Mouse (Mus musculus): ENCODE measurements around the gene Alms1.
A peak's percentile ranks its signal among the peaks of the same experiment; 100 is the strongest.
"Not testable (repeated sequence)": the region's sequence is repeated elsewhere in the genome, so short reads cannot be mapped to it uniquely, and the experiment has no call there.

The Alms1 gene

DNA sequence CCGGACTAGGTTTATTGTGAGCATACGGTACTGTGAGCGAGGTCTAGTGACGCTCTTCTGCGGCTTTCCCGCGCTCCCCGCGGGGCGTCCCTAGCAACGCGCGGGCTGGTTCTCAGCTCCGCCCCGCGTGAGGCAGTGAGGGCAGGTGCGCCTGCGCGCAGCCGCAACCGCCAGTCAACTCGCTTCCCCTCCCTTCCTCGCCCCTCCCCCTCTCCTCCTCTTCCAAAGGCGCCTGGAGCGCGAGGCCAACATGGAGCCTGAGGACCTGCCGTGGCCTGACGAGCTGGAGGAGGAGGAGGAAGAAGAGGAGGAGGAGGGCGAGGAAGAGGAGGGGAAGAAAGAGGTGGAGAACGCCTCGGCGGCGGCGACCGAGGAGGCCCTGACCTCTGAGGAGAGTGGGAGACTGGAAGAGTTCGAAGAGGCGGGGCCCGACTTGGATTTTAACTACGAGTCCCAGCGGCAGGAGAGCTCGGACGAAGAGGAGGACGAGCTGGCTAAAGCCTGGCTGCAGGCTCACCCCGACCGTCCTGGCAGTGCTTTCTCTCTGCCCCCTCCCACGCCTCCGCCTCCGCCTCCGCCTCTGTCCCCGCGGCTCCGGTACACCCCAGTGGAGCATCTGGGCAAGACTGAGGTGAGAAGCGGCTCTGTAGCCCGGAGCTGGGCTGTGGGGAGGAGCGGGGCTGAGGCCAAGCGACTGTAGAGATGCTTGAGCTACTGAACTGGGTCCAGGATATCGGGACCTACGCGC, at the start of gene Alms1:
TSS of gene Alms1 (plus strand) at position 136 of the 748 bp plus-strand sequence.
- DNase-seq (ENCODE audit: low spot score), result peak; percentile 78

DNA sequence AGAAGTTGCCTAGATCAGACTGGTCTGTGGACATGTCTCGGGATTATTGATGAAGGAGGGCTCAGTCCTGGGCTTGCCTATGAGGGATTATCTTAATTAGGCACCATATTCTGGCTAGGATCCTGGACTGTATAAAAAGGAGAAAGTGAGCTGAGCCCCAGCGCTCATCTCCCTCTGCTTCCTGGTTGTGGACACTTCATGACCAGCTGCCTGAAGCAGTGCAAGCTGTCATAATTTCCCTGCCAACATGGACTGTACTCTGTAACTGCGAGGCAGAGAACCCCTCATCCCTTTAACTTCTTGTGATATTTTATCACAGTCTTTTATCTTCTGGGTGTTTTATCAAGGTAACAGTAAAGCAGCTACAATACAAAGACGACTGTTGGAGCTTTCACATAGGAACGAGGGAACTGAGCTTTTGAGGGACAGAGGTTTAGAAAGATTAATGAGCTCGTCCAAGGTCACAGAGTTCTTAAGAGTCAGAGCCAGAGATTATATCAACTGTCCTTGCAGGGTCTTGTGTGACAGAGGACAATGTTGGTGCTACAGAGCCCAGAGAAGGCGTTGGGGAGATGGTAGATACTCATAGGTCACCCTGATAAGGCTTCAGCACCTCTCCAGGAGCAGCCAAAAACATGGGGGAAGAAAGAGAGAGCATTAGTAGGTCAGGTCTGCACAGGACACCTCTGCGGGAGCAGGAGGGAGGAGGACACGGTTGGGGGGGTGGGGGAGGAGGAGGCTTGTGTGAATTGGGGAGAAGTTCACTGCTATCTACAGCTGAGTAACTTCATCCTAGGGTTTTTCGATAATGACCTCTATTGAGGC, 43.8 kb upstream of the Alms1 start:
- DNase-seq (ENCODE audit: low spot score), result no peak

DNA sequence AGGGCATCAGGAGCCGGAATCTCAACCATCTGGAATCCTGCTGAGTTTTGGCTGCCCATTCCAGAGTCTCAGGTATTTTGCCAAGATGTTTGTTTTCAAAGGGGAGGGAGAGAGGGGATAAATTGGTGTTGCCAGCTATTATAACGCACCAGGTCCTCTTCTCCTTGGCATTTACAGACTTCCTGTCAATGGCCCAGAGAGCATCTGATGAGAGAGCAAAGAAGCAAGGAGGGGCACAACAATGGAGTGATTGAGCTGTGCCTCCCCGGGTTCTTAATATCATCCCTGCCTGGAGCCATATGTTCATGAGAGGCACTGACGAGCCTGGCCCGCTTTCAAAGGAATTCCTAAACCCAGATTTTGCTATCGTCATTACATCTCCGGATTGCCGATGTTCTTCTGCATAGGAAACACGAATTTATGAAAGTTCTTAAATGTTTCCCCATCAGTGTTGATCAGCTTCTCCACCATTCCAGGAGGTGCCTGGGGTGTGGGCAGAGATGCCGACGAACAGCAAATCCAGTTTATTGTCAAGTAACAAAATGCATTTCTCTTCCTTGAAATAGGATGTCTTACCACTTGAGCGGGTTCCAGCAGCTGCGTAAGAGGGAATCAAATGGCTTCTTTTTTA, 43.0 kb upstream of the Alms1 start:
- peak; percentile 41 for DNase-seq (ENCODE audit: low spot score)

DNA sequence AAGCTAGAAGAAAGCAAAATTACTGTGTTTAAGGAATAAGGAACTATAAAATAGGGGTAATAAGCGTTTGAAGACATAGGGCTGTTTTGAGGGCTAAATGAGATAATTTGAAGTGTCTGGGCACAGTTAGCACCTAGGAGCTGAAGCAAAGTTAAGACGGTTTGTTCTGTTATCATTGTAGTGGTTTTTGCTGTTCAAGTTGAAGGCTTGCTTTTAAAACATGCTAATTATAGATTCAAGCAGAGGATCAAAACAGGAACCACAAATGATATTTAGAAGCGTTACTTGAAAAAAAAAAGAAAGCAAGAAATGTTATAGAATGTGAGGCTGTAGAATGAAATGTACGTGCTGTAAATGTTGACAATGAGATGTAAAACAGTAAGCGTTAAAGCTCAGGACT, 39.7 kb upstream of the Alms1 start:
- DNase-seq (ENCODE audit: low spot score), result no peak

DNA sequence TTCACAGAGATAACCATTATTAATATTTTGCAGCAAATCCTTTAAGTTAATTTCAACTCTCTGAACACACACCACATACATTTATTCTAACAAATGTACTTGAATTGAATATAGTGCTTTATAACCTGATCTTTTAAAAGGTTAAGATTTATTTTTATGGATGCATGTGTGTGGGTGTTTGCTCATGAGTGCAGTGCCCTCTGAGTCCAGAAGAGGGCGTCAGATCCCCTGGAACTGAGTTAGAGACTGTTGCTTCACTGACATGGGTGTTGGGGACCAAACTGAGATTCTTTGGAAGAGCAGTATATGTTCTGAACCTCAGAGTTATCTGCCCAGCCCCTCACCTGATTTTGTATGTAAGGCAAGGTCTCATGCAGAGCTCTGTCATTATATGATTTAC, 25.0 kb upstream of the Alms1 start:
- DNase-seq (ENCODE audit: low spot score), result no peak

DNA sequence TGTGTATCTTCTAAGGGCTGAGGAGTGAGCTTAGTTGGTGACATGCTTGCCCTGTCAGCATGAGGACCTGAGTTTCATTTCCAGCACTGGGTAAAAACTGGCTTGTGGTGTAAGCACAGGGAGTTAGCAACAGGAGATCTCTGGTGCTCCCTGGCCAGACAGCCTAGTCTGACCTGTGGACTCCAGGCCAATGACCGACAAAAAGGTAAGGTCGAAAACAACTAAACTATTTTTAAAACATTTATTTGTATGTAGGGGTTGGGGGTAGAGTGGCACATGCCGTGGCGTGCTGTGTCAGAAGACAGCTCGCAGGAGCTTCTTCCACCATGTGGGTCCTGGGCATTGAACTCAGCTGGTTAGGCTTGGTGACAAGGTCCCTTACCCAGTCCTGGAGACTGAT, 14.5 kb upstream of the Alms1 start:
- no peak for DNase-seq (ENCODE audit: low spot score)

DNA sequence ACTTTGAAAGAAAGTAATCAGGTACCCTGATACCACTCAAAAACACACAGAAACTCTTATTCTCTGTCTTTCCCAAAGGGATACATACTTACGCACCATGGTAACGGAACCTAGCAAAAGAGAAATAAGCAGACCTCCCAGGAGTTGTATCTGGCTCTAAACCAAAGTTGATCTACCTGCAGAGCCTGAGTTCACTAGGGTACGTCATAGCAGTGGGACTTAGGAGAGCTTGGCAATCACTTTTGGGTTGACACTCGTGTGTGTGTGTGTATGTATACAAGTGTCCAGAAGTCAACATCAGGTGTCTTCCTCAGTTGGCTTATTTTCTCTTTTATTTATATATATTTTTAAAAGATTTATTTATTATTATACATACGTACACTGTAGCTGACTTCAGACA, 5.6 kb upstream of the Alms1 start:
- DNase-seq (ENCODE audit: low spot score), result no peak

DNA sequence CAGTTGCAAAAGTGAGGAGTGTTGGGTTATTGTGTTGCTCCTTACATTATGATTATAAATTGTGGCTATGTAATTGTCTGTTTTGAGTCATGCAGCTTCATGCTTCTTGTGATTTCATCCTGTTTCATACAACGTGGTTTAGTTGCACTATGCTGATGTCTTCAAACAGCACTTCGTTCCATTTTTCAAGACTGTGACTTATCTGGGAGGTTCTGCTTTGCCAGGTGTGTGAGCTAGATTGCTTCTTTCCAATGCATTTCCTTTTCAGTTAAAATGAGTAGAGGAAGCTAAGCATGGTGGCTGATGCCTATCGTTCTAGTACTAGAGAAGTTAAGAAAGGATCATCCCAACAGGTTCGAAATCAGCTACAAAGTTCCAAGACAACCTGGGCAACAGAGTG, 2.7 kb upstream of the Alms1 start:
- no peak for DNase-seq (ENCODE audit: low spot score)

DNA sequence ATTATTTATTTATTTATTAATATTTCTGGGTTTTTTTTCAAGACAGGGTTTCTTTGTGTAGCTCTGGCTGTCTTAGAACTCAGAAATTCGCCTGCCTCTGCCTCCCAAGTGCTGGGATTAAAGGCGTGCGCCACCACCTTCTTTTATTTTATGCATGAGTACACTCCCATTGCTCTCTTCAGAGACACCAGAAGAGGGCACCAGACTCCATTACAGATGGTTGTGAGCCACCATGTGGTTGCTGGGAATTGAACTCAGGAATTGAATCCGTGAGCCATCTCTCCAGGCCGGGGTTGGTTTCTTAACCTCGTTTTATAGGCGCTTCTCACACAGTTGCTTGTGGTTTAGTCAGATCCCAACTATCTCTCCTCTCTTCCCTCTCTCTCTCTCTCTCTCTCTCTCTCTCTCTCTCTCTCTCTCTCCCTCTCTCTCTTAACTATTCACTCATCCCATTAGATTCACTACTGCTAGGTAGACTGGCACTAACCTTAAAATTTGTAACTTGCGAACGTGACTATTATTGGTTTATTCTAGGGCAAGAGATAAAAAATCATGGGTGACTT, 445 bp upstream of the Alms1 start:
- DNase-seq (ENCODE audit: low spot score), result no peak

DNA sequence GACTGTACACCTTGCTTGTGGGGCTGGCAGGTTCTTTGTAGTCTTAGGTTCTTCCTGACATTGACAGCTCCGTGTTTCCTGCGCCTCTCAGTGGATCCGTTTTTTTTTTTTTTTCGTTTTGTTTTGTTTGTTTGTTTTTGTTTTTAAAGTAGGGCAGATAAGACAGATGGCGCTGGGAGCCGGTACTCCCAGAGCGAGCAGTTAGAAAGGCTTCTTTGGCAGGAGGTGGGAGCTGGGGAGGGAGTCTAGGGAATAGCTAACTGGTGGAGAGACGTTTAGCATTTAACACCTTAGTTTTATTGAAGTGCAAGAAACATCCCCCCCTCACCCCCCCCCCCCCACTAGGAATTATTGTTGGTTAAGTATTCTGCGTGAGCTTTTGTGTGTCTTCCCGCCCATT, 833 bp downstream of the Alms1 start:
- no peak for DNase-seq (ENCODE audit: low spot score)

DNA sequence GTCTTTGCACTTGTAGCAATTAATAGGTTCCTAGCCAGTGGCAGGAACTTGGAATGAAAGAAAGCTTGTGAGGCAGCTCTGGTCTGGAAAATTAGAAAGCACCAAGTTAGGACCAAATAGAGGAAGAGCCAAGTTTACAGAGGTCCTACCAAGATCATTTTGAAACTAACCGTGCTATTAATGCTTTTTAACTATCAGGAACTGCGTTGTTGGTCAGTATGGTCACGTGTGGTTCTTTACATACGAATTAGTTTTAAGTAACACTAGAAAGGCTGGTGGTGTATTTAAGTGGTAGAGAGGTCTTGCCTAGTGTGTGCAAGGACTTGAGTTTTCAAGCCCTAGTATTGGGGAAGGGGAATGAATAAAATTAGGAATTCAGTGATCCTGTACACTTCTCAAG, 1.2 kb downstream of the Alms1 start:
- no peak for DNase-seq (ENCODE audit: low spot score)

DNA sequence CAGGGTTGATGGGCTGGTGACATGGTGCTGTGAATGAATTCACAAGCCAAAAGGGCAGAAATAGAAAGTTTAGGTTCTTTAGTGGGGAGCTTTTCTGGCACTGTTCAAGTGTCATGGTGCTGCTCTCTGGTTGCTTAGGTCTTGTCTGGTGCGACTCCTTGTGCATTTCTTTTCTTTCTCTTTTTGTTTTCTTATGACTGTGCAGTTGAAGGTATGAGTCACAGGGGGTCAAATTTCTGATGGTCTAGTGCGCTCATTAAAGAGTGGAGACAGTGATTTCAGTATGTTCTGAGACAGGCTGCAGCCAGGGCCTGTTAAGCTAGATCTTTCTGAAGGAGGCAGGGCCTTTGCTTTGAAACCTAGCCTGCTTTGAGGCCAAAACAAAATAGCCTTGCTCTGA, 2.8 kb downstream of the Alms1 start:
- no peak for DNase-seq (ENCODE audit: low spot score)

DNA sequence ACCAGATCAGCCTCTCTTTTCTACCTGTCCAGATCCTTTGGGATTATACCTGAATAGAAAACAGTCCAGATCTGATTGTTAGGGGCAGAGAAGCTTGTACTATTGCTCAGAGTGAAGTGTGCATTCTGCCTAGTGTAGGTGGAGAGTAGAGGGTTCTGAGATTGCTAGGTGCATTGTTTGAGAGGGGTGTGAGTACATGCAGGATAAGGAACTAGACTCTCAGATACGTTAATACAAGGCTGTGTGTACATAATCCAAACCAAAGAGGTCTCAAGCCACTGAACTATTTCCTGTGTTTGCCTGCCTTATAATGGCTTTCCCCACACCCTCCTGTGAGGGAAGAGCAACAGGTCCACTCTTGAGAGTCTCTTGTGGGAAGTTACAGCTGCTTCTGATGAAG, 12.0 kb downstream of the Alms1 start:
- DNase-seq (ENCODE audit: low spot score), result no peak

DNA sequence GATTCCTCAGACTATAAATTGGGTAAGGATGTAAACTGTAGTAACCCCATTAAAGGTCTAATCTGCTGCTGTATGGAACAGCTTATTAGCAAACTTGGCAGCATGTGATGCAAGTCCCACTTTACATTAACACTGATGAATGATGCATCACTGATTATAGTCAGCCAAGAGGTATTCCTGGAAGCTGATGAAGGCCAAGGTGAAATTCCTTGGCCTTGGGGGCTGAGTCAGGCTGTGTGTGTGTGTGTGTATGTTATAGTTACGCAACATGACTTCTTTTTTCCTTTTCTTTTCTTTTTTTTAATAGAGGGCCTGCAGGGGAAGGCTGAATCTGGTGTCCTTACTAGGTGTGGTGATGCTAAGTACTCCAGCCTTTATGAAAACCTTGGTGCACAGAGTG, 23.2 kb downstream of the Alms1 start:
- DNase-seq (ENCODE audit: low spot score), result no peak

DNA sequence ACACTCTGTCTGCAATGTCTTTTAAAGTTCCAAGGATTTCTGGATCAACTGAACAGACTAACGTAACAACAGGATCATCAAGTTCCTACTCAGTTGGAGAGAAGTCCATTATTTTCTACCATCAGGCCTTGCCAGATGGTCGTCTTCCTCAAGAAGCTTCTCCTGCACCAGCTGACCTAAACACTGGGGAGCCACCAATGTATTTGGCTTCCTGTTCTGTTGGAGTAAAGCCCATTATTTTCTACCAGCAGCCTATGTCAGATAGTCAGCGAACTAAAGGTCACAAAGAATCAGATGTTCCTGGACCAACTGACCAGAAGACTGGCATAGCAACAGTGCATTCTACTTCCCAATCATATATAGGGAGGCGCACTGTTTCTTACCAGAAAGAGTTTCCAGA, 33.5 kb downstream of the Alms1 start:
- no peak for DNase-seq (ENCODE audit: low spot score)

DNA sequence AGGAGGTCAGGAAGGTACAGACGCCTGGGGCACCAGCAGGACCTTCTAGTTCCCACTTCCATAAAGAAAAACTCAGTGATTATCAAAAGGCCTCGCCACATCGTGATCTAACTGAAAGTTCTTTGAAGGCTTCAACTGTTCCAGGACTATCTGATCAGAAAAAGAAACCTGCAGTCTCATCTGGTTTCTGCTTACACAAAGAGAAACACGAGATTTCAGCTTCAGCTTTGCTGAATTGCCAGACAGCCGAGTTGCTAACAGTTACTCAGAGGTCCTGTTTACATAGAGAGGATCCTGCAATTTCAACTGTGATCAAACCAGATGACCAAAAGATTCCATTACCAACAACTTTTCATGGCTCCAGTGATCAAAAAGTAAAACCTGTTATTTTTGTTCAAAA, 34.3 kb downstream of the Alms1 start:
- DNase-seq (ENCODE audit: low spot score), result no peak

DNA sequence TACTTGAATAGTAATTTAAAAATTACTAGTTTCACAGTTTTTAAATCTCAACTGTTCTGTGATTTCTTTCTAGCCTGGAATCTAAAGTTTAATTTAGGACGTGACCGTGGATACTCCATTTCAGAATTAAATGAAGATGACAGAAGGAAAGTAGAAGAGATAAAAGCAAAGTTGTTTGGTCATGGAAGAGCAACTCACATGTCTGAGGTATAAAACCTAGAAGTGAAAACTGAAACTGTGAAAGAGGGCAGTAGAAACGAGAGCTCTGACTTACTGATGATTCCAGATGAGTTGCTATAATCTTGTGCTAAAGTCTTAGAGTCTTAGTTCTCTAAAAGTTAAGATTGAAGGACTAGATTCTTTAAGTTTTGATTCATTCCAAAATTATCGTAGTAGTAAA, 37.2 kb downstream of the Alms1 start:
- no peak for DNase-seq (ENCODE audit: low spot score)

DNA sequence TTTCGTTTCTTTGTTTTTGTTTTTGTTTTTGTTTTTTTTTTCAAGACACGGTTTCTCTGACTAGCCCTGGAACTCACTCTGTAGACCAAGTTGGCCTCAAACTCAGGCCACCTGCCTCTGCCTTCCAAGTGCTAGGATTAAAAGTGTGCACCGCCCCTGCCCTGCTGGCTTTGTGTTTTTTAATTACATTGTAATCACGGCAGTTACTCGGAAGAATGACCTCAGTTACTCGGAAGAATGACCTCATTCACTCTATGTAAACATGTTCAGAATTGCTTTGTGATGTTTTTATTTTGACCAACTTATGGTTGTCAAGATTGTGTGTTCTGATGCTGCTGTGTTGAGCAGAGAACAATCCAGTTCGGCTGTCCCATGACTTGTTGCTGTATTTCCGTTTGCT, 45.8 kb downstream of the Alms1 start:
- no peak for DNase-seq (ENCODE audit: low spot score)

DNA sequence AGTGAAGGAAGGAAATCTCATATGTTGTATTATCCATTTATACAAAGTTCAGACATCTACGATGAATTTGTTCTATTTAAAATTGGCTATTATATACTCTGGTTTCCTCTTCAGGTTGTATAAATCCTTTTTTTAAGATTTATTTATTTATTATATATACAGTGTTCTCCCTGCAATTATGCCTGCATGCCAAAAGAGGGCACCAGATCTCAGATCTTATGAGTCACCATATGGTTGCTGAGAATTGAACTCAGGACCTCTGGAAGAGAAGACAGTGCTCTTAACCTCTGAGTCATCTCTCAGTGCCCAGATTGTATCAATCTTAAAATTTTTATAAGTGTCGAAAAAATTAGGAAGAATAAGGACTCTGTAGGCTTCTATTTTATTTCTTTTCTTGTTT, 65.9 kb downstream of the Alms1 start:
- DNase-seq (ENCODE audit: low spot score), result no peak

DNA sequence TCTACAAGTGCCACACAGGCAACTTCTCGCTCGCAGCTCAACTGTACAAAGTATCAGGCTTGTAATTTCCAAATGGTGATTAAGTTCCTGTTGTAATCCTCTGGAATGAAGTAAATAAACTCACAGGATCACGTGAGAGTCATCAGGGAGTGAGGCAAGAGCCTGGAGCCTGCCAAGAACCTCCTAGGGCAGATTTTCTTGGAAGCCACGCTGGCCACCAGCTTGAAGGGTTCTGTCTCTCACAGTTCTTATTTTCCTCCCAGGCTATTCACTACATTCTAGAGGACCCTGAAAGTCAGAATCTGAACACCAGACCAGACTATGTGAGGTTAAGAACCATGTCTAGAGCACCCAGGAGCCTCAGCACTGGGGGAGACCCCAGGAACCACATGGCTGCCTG, 114.6 kb downstream of the Alms1 start:
- DNase-seq (ENCODE audit: low spot score), result not testable (repeated sequence)

DNA sequence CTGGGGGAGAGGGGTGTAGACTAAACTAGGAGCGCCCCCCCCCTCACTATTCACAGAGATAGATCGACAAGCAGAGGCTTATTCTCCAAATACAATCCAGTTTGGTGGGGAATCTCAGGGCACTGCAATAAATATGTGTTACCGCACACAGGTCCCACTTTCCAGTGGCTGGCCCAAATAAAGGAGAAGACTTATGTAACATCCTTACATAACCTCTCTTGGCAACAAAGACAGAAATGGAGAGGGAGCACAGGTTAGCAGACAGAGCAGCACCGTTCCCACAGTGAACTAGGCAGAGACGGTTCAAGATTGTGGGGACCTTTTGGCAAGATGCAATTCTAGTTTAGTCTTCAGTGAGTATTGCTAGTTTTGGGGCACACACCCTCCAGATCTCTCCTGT, 121.9 kb downstream of the Alms1 start:
- DNase-seq (ENCODE audit: low spot score), result not testable (repeated sequence)

DNA sequence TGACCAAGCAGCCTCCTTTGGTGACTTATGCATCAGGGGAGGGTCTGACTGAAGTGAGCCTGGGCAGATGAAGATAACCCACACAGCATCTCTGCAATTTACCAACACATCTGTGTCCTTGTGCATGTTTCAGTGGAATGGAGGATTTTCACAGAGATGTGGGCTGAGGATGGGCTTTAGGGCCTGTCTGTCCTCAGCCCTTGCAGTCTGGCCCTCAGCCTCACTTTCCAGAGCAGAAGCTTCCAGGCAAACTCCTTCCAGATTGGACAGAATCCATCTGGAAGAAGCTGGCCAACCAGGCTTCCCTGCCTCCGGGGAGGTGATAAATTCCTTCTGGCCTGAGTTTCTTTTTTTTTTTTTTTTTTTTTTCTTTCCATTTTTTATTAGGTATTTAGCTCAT, 122.3 kb downstream of the Alms1 start:
- DNase-seq (ENCODE audit: low spot score), result not testable (repeated sequence)

DNA sequence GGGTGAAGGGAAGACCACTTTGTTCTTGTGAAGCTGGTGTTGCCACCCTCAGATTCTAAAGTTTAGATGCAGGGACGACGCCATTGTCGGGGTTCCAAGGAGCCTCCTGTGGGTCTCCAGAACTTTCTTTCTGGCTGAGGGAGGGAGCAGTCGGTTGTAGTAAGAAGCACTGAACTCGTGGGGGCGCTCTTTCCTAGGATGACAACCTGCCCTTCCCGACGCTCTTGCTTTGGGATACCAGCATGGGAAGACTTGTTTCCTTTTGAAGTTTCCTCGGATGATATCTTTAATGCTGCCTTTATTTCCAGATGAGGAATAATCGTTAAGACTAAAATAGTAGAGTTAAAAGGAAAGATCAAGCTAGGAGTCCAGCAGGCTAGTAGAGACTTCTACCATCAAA, 125.8 kb downstream of the Alms1 start, which contains the start of gene Nat8f7:
TSS of gene Nat8f7 (minus strand) at position 101 of the 400 bp plus-strand sequence.
- DNase-seq (ENCODE audit: low spot score), result not testable (repeated sequence)
